Mouse (Mus musculus) CH12.LX (cell line): Measurements from ENCODE around the gene Mpp2.

ENCODE experiments used
- CHD2 ChIP-seq: IDR thresholded peaks from 2 replicates; pipeline ENCODE4 v1.6.1; 2011; ENCODE audit warnings: low read length, improper control_type of control experiment
- CTCF ChIP-seq, 2 experiments: IDR thresholded peaks in 1 of 2; conservative IDR thresholded peaks in 1 of 2; 2 replicates each; pipeline ENCODE4 v1.5.1; 2011 to 2012; ENCODE audit warnings: low read depth in 2 of 2, low read length in 2 of 2, improper control_type of control experiment in 1 of 2, inconsistent platforms in 1 of 2, mild to moderate bottlenecking in 1 of 2, moderate library complexity in 1 of 2
- EP300 ChIP-seq: IDR thresholded peaks from 2 replicates; pipeline ENCODE4 v1.6.1; 2011; ENCODE audit warnings: low read length, improper control_type of control experiment
- PAX5 ChIP-seq: IDR thresholded peaks from 2 replicates; pipeline ENCODE4 v1.6.1; 2012; ENCODE audit warnings: low read length, inconsistent platforms, mixed read lengths
- POLR2A ChIP-seq: IDR thresholded peaks from 2 replicates; pipeline ENCODE4 v1.6.1; 2011; ENCODE audit warnings: low read depth, mild to moderate bottlenecking, improper control_type of control experiment, low read length
- POLR2AphosphoS2 ChIP-seq: IDR thresholded peaks from 2 replicates; pipeline ENCODE4 v1.6.1; 2011; ENCODE audit warnings: low read depth, low read length, improper control_type of control experiment
- SMC3 ChIP-seq: IDR thresholded peaks from 2 replicates; pipeline ENCODE4 v1.6.1; 2011; ENCODE audit warnings: low read depth, low read length, improper control_type of control experiment

- TF ChIP-seq POLR2A: no peak
- TF ChIP-seq CTCF (conservative IDR thresholded peaks at IDR 0.05 in 1 of 2, IDR thresholded peaks at IDR 0.05 in 1 of 2; ENCODE audit: low read depth in 2 of 2, low read length in 2 of 2): no peak
- no peak for TF ChIP-seq EP300
- no peak for TF ChIP-seq POLR2AphosphoS2
- TF ChIP-seq SMC3: no peak
- no peak for TF ChIP-seq PAX5
- no peak for TF ChIP-seq CHD2
Observed at GRCm38 (mm10) chr11:102069633-102070032, 18.7 kb downstream of the Mpp2 start.
